Mouse (Mus musculus) heart, embryonic 11.5 days (tissue): ENCODE measurements around the gene Odf4. TPM values are rescaled to one million over a fixed set of nuclear protein-coding genes. Genes with fewer than 3 reads are reported as not detected.

Source experiments
- ATAC-seq: fragments of 200-750 bp; cut with Nextera tagmentation; replicated peaks from 2 replicates; pipeline ENCODE4 v1.8.0; 2017; ENCODE audit warnings: moderate library complexity; ENCODE audit not compliant: insufficient number of reproducible peaks, low FRiP score, low TSS enrichment
- H3K27ac ChIP-seq: fragments of 300-500 bp; sonication (generic); 2 replicates; pipeline ENCODE4 v1.5.1; 2014; ENCODE audit warnings: mild to moderate bottlenecking, low read depth, low read length
- H3K27me3 ChIP-seq: fragments of 300-500 bp; sonication (generic); 2 replicates; pipeline ENCODE4 v1.6.1; 2014; ENCODE audit warnings: mild to moderate bottlenecking, low read length, mixed read lengths; ENCODE audit not compliant: control insufficient read depth, insufficient read depth
- H3K36me3 ChIP-seq: fragments of 300-500 bp; sonication (generic); 2 replicates; pipeline ENCODE4 v1.6.1; 2014; ENCODE audit warnings: mild to moderate bottlenecking, low read length, moderate library complexity, mixed read lengths; ENCODE audit not compliant: control insufficient read depth, insufficient read depth
- H3K4me1 ChIP-seq: fragments of 300-500 bp; sonication (generic); 2 replicates; pipeline ENCODE4 v1.6.1; 2014; ENCODE audit warnings: low read length; ENCODE audit not compliant: control insufficient read depth, insufficient read depth
- H3K4me2 ChIP-seq: fragments of 300-500 bp; sonication (generic); 2 replicates; pipeline ENCODE4 v1.6.1; 2014; ENCODE audit warnings: mild to moderate bottlenecking, moderate library complexity
- H3K4me3 ChIP-seq: fragments of 300-500 bp; sonication (generic); 2 replicates; pipeline ENCODE4 v1.5.1; 2014; ENCODE audit warnings: low read depth, low read length
- H3K9ac ChIP-seq: fragments of 300-500 bp; sonication (generic); 2 replicates; pipeline ENCODE4 v1.6.1; 2014; ENCODE audit warnings: mild to moderate bottlenecking, low read depth, low read length, moderate library complexity
- H3K9me3 ChIP-seq: fragments of 300-500 bp; sonication (generic); replicated peaks from 2 replicates; pipeline ENCODE4 v1.6.1; 2016; ENCODE audit warnings: low read length; ENCODE audit not compliant: control insufficient read depth
- WGBS: fragments of 180-500 bp; shearing (Covaris S2); extraction: QIAGEN DNeasy Blood & Tissue Kit; methylation state at CpG from one replicate; pipeline ENCODE4 v1.1.7; 2014; ENCODE audit not compliant: insufficient replicate concordance; 5-methylcytosine and 5-hydroxymethylcytosine counted together
- polyA plus RNA-seq: library from polyadenylated mRNA; unstranded; fragments of >200 nt; fragmentation: Nextera tagmentation; extraction: Ambion mirVana; gene quantifications from 2 replicates; pipeline ENCODE4 v1.2.1, GENCODE M21; 2014

The Odf4 gene
- polyA plus RNA-seq, 1 experiment from 2014 or later: not detected

GRCm38 (mm10) chr11:68902823-68903222, 24.1 kb downstream of the Odf4 start:
- 70% methylated on average over 5 of the region's 5 CpGs for WGBS
- H3K4me2 ChIP-seq: peak overlapping the region; percentile 82
- peaks cover 7% of the 10 kb centered on the region; the same call in 1 of the 2 replicates for H3K4me1 ChIP-seq
- 0 out of 2 replicates have a peak, but pooled peaks cover 2% of the 10 kb centered on the region for H3K27me3 ChIP-seq
- H3K27ac ChIP-seq: no peak overlapping the region
- H3K4me3 ChIP-seq: peak overlapping the region; percentile 93
- H3K9me3 ChIP-seq: no peaks in the 10 kb centered on the region
- ATAC-seq: no peak
- peak overlapping the region; percentile 99; the same call in 1 of the 2 replicates for H3K9ac ChIP-seq
- peaks cover 26% of the 10 kb centered on the region for H3K36me3 ChIP-seq

GRCm38 (mm10) chr11:68902367-68902766, 24.5 kb downstream of the Odf4 start:
- Histone ChIP-seq H3K9me3 (no peaks in the 10 kb centered on the region), H3K9ac (peak overlapping the region; percentile 99), H3K36me3 (peaks cover 26% of the 10 kb centered on the region), H3K4me1 (peaks cover 7% of the 10 kb centered on the region; the same call in 1 of the 2 replicates), H3K27me3 (0 out of 2 replicates have a peak, but pooled peaks cover 2% of the 10 kb centered on the region), H3K4me2 (peak overlapping the region; percentile 82), H3K27ac (no peak overlapping the region), H3K4me3 (peak overlapping the region; percentile 93)
- no peak for ATAC-seq
- WGBS: 5% methylated on average over 11 of the region's 11 CpGs

- peak overlapping the region; percentile 87 for H3K27ac ChIP-seq
- 2% methylated on average over 10 of the region's 10 CpGs for WGBS
Observed at GRCm38 (mm10) chr11:68902047-68902364, 24.9 kb downstream of the Odf4 start.

GRCm38 (mm10) chr11:68901351-68902046, 25.4 kb downstream of the Odf4 start, which contains the start of gene Rpl26:
Gene Rpl26 (plus strand): TSS chr11:68901583.
- peak within 1 kb of the TSS; percentile 82 for H3K4me2 ChIP-seq
- H3K36me3 ChIP-seq: peaks cover 26% of the 10 kb centered on the region
- H3K9ac ChIP-seq: peak within 1 kb of the TSS; percentile 99
- H3K9me3 ChIP-seq: no peaks in the 10 kb centered on the region
- peak within 1 kb of the TSS; percentile 93 for H3K4me3 ChIP-seq
- under 1% methylated on average over 52 of the region's 52 CpGs for WGBS
- 0 out of 2 replicates have a peak, but pooled peaks cover 2% of the 10 kb centered on the region for H3K27me3 ChIP-seq
- peak within 1 kb of the TSS; percentile 87 for H3K27ac ChIP-seq
- H3K4me1 ChIP-seq: peaks cover 7% of the 10 kb centered on the region; the same call in 1 of the 2 replicates
- ATAC-seq: peak; percentile 76

More at GRCm38 (mm10) chr11:68902047-68902364, 24.9 kb downstream of the Odf4 start:
- ATAC-seq: no peak
- Histone ChIP-seq H3K27me3 (0 out of 2 replicates have a peak, but pooled peaks cover 2% of the 10 kb centered on the region), H3K4me2 (peak overlapping the region; percentile 82), H3K9ac (peak overlapping the region; percentile 99), H3K9me3 (no peaks in the 10 kb centered on the region), H3K4me1 (peaks cover 7% of the 10 kb centered on the region; the same call in 1 of the 2 replicates), H3K36me3 (peaks cover 26% of the 10 kb centered on the region), H3K4me3 (peak overlapping the region; percentile 93)

- H3K4me1 ChIP-seq: peaks cover 7% of the 10 kb centered on the region; the same call in 1 of the 2 replicates
- H3K36me3 ChIP-seq: peaks cover 21% of the 10 kb centered on the region
- H3K27me3 ChIP-seq: 0 out of 2 replicates have a peak, but pooled peaks cover 2% of the 10 kb centered on the region
- WGBS: 22% methylated on average over 31 of the region's 31 CpGs
- 0 out of 2 replicates have a peak, but pooled peaks have one; percentile 40 for ATAC-seq
- peak overlapping the region; percentile 93 for H3K4me3 ChIP-seq
- no peak overlapping the region for H3K27ac ChIP-seq
- H3K9me3 ChIP-seq: no peaks in the 10 kb centered on the region
- peak overlapping the region; percentile 68 for H3K4me2 ChIP-seq
- H3K9ac ChIP-seq: peak overlapping the region; percentile 67
Observed at GRCm38 (mm10) chr11:68900519-68901350, 26.1 kb downstream of the Odf4 start.

- no peak overlapping the region for H3K27ac ChIP-seq
- peaks cover 7% of the 10 kb centered on the region; the same call in 1 of the 2 replicates for H3K4me1 ChIP-seq
- H3K36me3 ChIP-seq: peaks cover 15% of the 10 kb centered on the region
- no peak for ATAC-seq
- no peak overlapping the region for H3K4me3 ChIP-seq
- WGBS: 83% methylated on average over 8 of the region's 8 CpGs
- H3K4me2 ChIP-seq: no peak overlapping the region
- no peaks in the 10 kb centered on the region for H3K9me3 ChIP-seq
- H3K27me3 ChIP-seq: 0 out of 2 replicates have a peak, but pooled peaks cover 2% of the 10 kb centered on the region
- no peak overlapping the region for H3K9ac ChIP-seq
Observed at GRCm38 (mm10) chr11:68899815-68900214, 27.1 kb downstream of the Odf4 start.

GRCm38 (mm10) chr11:68898790-68899189, 28.1 kb downstream of the Odf4 start:
- H3K4me2 ChIP-seq: no peak overlapping the region
- WGBS: 65% methylated on average over 6 of the region's 6 CpGs
- H3K4me3 ChIP-seq: no peak overlapping the region
- H3K27ac ChIP-seq: no peak overlapping the region
- peaks cover 7% of the 10 kb centered on the region; the same call in 1 of the 2 replicates for H3K4me1 ChIP-seq
- no peaks in the 10 kb centered on the region for H3K9me3 ChIP-seq
- no peak for ATAC-seq
- H3K27me3 ChIP-seq: 0 out of 2 replicates have a peak, but pooled peaks cover 2% of the 10 kb centered on the region
- H3K9ac ChIP-seq: no peak overlapping the region
- H3K36me3 ChIP-seq: peaks cover 10% of the 10 kb centered on the region

- H3K36me3 ChIP-seq: peaks cover under 1% of the 10 kb centered on the region; the same call in 1 of the 2 replicates
- ATAC-seq: no peak
- 67% methylated on average over 6 of the region's 6 CpGs for WGBS
- no peak overlapping the region for H3K9ac ChIP-seq
- H3K9me3 ChIP-seq: no peaks in the 10 kb centered on the region
- H3K4me2 ChIP-seq: no peak overlapping the region
- H3K4me3 ChIP-seq: no peak overlapping the region
- peaks cover 2% of the 10 kb centered on the region; the same call in 1 of the 2 replicates for H3K27me3 ChIP-seq
- no peak overlapping the region for H3K27ac ChIP-seq
- peaks cover 9% of the 10 kb centered on the region; the same call in 1 of the 2 replicates for H3K4me1 ChIP-seq
Observed at GRCm38 (mm10) chr11:68897838-68898237, 29.0 kb downstream of the Odf4 start.
